8 mouse cellular contexts compared by ENCODE assay signal in genomic region chr11:120188481-120189441, GRCm38 (mm10). TPM values are rescaled to one million over a fixed set of nuclear protein-coding genes. Genes with fewer than 3 reads are reported as not detected.
DNase-seq lines count a peak whose midpoint lies in the region; ATAC-seq and TF ChIP-seq lines count a peak whose summit lies in the region.

No protein-coding gene starts in this region.

- peak; percentile 5; the same call in 1 of the 2 replicates for ATAC-seq in forebrain, postnatal 0 days

- H3K36me3 ChIP-seq in forebrain, postnatal 0 days (ENCODE audit: insufficient read depth): no peaks in the 10 kb centered on the region
- H3K36me3 ChIP-seq in hindbrain, embryonic 10.5 days: peaks cover 28% of the 10 kb centered on the region

- DNase-seq in left cerebral cortex, postnatal 14 days (ENCODE audit: low spot score in 2 of 2): peak; percentile 51 to 71
- no peak for DNase-seq in left cerebral cortex, adult 11 months (ENCODE audit: low spot score)
- peak; percentile 65 for DNase-seq in cerebellum, adult 11-12 months
- DNase-seq in forebrain, postnatal 0 days: peak; percentile 85
- peak; percentile 74 for DNase-seq in hindbrain, embryonic 10.5 days (ENCODE audit: low spot score)
- peak; percentile 61 to 73 for DNase-seq in layer of hippocampus, postnatal 14 days (ENCODE audit: low spot score in 2 of 2)
- DNase-seq in mesoderm, embryonic 11.5 days (ENCODE audit: low read depth, low spot score): peak; percentile 65
- DNase-seq in testis, postnatal 10 days (ENCODE audit: low spot score): peak; percentile 75

- intact Hi-C loops in left cerebral cortex, postnatal 14 days (cut with DNase I): loop anchor here (2.0 kb wide), 1 partner anchor 118 kb away; no protein-coding TSS in a partner anchor

- no peaks in the 10 kb centered on the region for H3K9me3 ChIP-seq in forebrain, postnatal 0 days (ENCODE audit: low read length)
- H3K9me3 ChIP-seq in hindbrain, embryonic 10.5 days: no peaks in the 10 kb centered on the region

- H3K27ac ChIP-seq in forebrain, postnatal 0 days (ENCODE audit: low read depth, low read length): peak overlapping the region; percentile 95
- H3K27ac ChIP-seq in hindbrain, embryonic 10.5 days: peak overlapping the region; percentile 99

- under 1% methylated on average over 41 of the region's 41 CpGs for WGBS in forebrain, postnatal 0 days
- under 1% methylated on average over 41 of the region's 41 CpGs for WGBS in hindbrain, embryonic 10.5 days

- peak; percentile 3; the same call in 1 of the 2 replicates for TF ChIP-seq CTCF in forebrain, postnatal 0 days (IDR thresholded peaks at IDR 0.05; ENCODE audit: low read depth)

- peak overlapping the region; percentile 97 for H3K4me2 ChIP-seq in forebrain, postnatal 0 days (ENCODE audit: low read depth)

- H3K27me3 ChIP-seq in forebrain, postnatal 0 days (ENCODE audit: insufficient read depth, low read length): no peaks in the 10 kb centered on the region
- no peaks in the 10 kb centered on the region; the same call in 1 of the 2 replicates for H3K27me3 ChIP-seq in hindbrain, embryonic 10.5 days (ENCODE audit: insufficient read depth, poor library complexity, severe bottlenecking)

- H3K4me1 ChIP-seq in forebrain, postnatal 0 days (ENCODE audit: insufficient read depth): peaks cover 24% of the 10 kb centered on the region
- peaks cover 55% of the 10 kb centered on the region for H3K4me1 ChIP-seq in hindbrain, embryonic 10.5 days (replicated peaks)

- peak overlapping the region; percentile 95 for H3K9ac ChIP-seq in forebrain, postnatal 0 days

- H3K4me3 ChIP-seq in forebrain, postnatal 0 days (ENCODE audit: low read depth, low read length): peak overlapping the region; percentile 92
- peak overlapping the region; percentile 75 for H3K4me3 ChIP-seq in hindbrain, embryonic 10.5 days

RNA-seq across cellular contexts. Expression of gene Slc38a10, which starts 37.6 kb away (rescaled TPM):
- 10 to 100 TPM; 94.9 to 95.2 TPM for total RNA-seq in left cerebral cortex, postnatal 14 days (2021)
- 114 and 147 TPM in 2 replicates for total RNA-seq in forebrain, postnatal 0 days (2014; rRNA removed)
- polyA plus RNA-seq in forebrain, postnatal 0 days (2015; fragmentation: Nextera tagmentation; extraction: Ambion mirVana): 90.4 and 97.0 TPM in 2 replicates
- 99.1 and 114 TPM in 2 replicates for polyA plus RNA-seq in hindbrain, embryonic 10.5 days (2016; fragmentation: Nextera tagmentation; extraction: Ambion mirVana)
- 10 to 100 TPM; 94.1 to 94.8 TPM for total RNA-seq in layer of hippocampus, postnatal 14 days (2021)

RNA-seq across cellular contexts. Expression of gene Bahcc1, which starts 44.0 kb away (rescaled TPM):
- 10 to 100 TPM; 16.4 to 17.6 TPM for total RNA-seq in left cerebral cortex, postnatal 14 days (2021)
- total RNA-seq in forebrain, postnatal 0 days (2014; rRNA removed): 19.3 and 26.5 TPM in 2 replicates
- polyA plus RNA-seq in forebrain, postnatal 0 days (2015; fragmentation: Nextera tagmentation; extraction: Ambion mirVana): 3.9 and 6.5 TPM in 2 replicates
- 17.0 and 18.8 TPM in 2 replicates for polyA plus RNA-seq in hindbrain, embryonic 10.5 days (2016; fragmentation: Nextera tagmentation; extraction: Ambion mirVana)
- 10 to 100 TPM; 20.3 to 20.7 TPM for total RNA-seq in layer of hippocampus, postnatal 14 days (2021)
